Mouse (Mus musculus): Measurements from ENCODE around the gene Ndufb3. TPM values are rescaled to one million over a fixed set of nuclear protein-coding genes. Genes with fewer than 3 reads are reported as not detected.
"Not testable (repeated sequence)": the region's sequence is repeated elsewhere in the genome, so short reads cannot be mapped to it uniquely, and the experiment has no call there.

Gene Ndufb3
- total RNA-seq (2021) = 100 to 1,000 TPM; 154 to 170 TPM
- long read RNA-seq, experiment 1, transcript Ndufb3-201 (3 exons, 763 nt) = major isoform, 477 of 2,032 reads
- long read RNA-seq, experiment 1, partial matches to known transcripts = 1,546 of 2,032 reads
- long read RNA-seq, experiment 1, other reads (novel, unspliced or antisense) = 9 of 2,032 reads
- long read RNA-seq, experiment 2, transcript Ndufb3-201 (3 exons, 763 nt) = major isoform, 562 of 2,839 reads
- long read RNA-seq, experiment 2, partial matches to known transcripts = 2,268 of 2,839 reads
- long read RNA-seq, experiment 2, other reads (novel, unspliced or antisense) = 9 of 2,839 reads

- DNase-seq = peak; percentile 84 to 86
- intact Hi-C loops (cut with DNase I) = no loop called here
Measured at GRCm38 (mm10) chr1:58586171-58586997, at the start of gene Ndufb3, which contains the start of gene Fam126b. TSS of gene Ndufb3 (plus strand) at chr1:58586384. TSS of gene Fam126b (minus strand) at chr1:58586323.

- no peak for DNase-seq
- intact Hi-C loops (cut with DNase I) = loop anchor here (10.0 kb wide), 1 partner anchor 373 kb away; no protein-coding TSS in a partner anchor
Measured at GRCm38 (mm10) chr1:58541386-58541785, 44.8 kb upstream of the Ndufb3 start.

GRCm38 (mm10) chr1:58560370-58560769 lies 25.8 kb upstream of the Ndufb3 start:
- intact Hi-C loops (cut with DNase I) = loop anchor here (5.0 kb wide), 1 partner anchor 117 kb away; no protein-coding TSS in a partner anchor
- DNase-seq = not testable (repeated sequence)

- intact Hi-C loops (cut with DNase I) = loop anchor here (5.0 kb wide), 1 partner anchor 115 kb away; no protein-coding TSS in a partner anchor
- DNase-seq = peak; percentile 14 to 21
Measured at GRCm38 (mm10) chr1:58562455-58562854, 23.7 kb upstream of the Ndufb3 start.

- no peak for DNase-seq
- intact Hi-C loops (cut with DNase I) = loop anchor here (5.0 kb wide), 1 partner anchor 112 kb away; no protein-coding TSS in a partner anchor
Measured at GRCm38 (mm10) chr1:58564981-58565380, 21.2 kb upstream of the Ndufb3 start.

- intact Hi-C loops (cut with DNase I) = no loop called here
- DNase-seq = no peak
Measured at GRCm38 (mm10) chr1:58566621-58567020, 19.6 kb upstream of the Ndufb3 start.

- DNase-seq = no peak
- intact Hi-C loops (cut with DNase I) = no loop called here
Measured at GRCm38 (mm10) chr1:58568456-58569130, 17.6 kb upstream of the Ndufb3 start.

GRCm38 (mm10) chr1:58570437-58570836 lies 15.7 kb upstream of the Ndufb3 start:
- intact Hi-C loops (cut with DNase I) = no loop called here
- no peak for DNase-seq

- intact Hi-C loops (cut with DNase I) = no loop called here
- no peak for DNase-seq
Measured at GRCm38 (mm10) chr1:58579179-58579578, 7.0 kb upstream of the Ndufb3 start.

- intact Hi-C loops (cut with DNase I) = no loop called here
- no peak for DNase-seq
Measured at GRCm38 (mm10) chr1:58582611-58583010, 3.6 kb upstream of the Ndufb3 start.

- intact Hi-C loops (cut with DNase I) = no loop called here
- no peak for DNase-seq
Measured at GRCm38 (mm10) chr1:58584271-58584670, 1.9 kb upstream of the Ndufb3 start.

- intact Hi-C loops (cut with DNase I) = no loop called here
- peak in 1 of 2 experiments; percentile 5 for DNase-seq
Measured at GRCm38 (mm10) chr1:58585373-58586170, 612 bp upstream of the Ndufb3 start.

GRCm38 (mm10) chr1:58587491-58587890 lies 1.3 kb downstream of the Ndufb3 start:
- no peak for DNase-seq
- intact Hi-C loops (cut with DNase I) = no loop called here

GRCm38 (mm10) chr1:58602681-58603080 lies 16.5 kb downstream of the Ndufb3 start:
- intact Hi-C loops (cut with DNase I) = no loop called here

GRCm38 (mm10) chr1:58603738-58604137 lies 17.6 kb downstream of the Ndufb3 start:
- DNase-seq = no peak

More at GRCm38 (mm10) chr1:58602681-58603080, 16.5 kb downstream of the Ndufb3 start:
- DNase-seq = no peak

GRCm38 (mm10) chr1:58609591-58609990 lies 23.4 kb downstream of the Ndufb3 start:
- DNase-seq; intact Hi-C loops (cut with DNase I): not testable (repeated sequence)

More at GRCm38 (mm10) chr1:58603738-58604137, 17.6 kb downstream of the Ndufb3 start:
- intact Hi-C loops (cut with DNase I) = no loop called here

- DNase-seq = no peak
- intact Hi-C loops (cut with DNase I) = no loop called here
Measured at GRCm38 (mm10) chr1:58610166-58610565, 24.0 kb downstream of the Ndufb3 start.

GRCm38 (mm10) chr1:58610611-58611010 lies 24.4 kb downstream of the Ndufb3 start:
- DNase-seq = no peak
- intact Hi-C loops (cut with DNase I) = no loop called here

- intact Hi-C loops (cut with DNase I) = no loop called here
- DNase-seq = no peak
Measured at GRCm38 (mm10) chr1:58613786-58614185, 27.6 kb downstream of the Ndufb3 start.

GRCm38 (mm10) chr1:58614424-58614823 lies 28.2 kb downstream of the Ndufb3 start:
- intact Hi-C loops (cut with DNase I) = no loop called here
- no peak for DNase-seq
